In genomic region chr7:4597046-4597445, GRCm38 (mm10) we compare ENCODE assay signal across 9 mouse cellular contexts. TPM values are rescaled to one million over a fixed set of nuclear protein-coding genes. Genes with fewer than 3 reads are reported as not detected.
"Had no signal": no experiment of that assay in that cellular context is flagged by ENCODE, and none has a peak within 500 bp of the region (broad histone marks: within the 10 kb centered on the region; RNA-seq: fewer than 3 reads in every experiment).

No protein-coding gene starts in this region.

RNA-seq across cellular contexts. Expression of gene Ptprh, which starts 6.8 kb away (rescaled TPM):
- total RNA-seq: megakaryocyte-erythroid progenitor cell, adult 5-6 weeks; neutrophil, adult 5-6 weeks had no signal
- polyA plus RNA-seq: liver, embryonic 15.5 days; liver, postnatal 0 days; lung, embryonic 15.5 days; midbrain, embryonic 10.5 days; neural tube, embryonic 12.5 days; stomach, embryonic 14.5 days; thymus, postnatal 0 days had no signal

RNA-seq across cellular contexts. Expression of gene Syt5, which starts 49.7 kb away (rescaled TPM):
- total RNA-seq: neutrophil, adult 5-6 weeks had no signal
